Mouse (Mus musculus): Measurements from ENCODE around the gene Pet100. TPM values are rescaled to one million over a fixed set of nuclear protein-coding genes. Genes with fewer than 3 reads are reported as not detected.

Gene Pet100
- polyA plus RNA-seq, 1 experiment, result 17.8 TPM

DNA sequence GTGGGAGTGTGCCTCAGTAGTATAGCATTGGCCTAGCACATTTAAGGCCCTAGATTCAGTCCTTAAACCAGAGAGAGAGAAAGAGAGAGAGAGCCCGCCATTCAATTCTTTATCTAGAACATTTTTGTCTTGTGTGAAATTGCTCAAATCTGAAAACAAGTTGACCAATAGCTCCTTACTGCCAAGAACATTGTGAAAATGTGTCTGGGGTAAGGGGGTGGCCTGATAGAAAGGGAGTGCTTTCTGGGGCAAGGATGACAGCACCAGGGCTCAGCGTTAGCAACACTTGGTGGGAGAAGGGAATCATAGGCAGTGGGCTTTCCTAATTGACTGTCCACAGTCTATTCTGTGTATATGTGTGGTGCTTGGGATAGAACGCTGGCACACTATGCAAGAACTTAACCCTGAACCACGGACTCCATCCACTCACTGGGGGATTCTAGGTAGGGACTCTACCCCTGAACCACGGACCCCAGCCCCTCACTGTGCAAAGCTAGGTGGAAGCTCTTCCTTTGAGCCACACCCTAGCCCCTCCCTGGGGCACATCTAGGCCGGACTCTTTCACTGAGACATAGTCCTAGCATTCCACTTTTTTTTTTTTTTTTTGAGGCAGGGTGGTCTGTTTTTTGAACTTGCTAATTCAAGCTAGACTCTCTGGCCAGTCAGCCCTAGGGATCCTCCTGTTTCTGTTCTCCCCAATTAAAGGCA, 25.6 kb downstream of the Pet100 start:
- Histone ChIP-seq H3K4me3 (replicated peaks) (no peak overlapping the region), H3K27me3 (ENCODE audit: control insufficient read depth) (no peaks in the 10 kb centered on the region), H3K4me1 (ENCODE audit: control insufficient read depth) (peaks cover 5% of the 10 kb centered on the region), H3K36me3 (ENCODE audit: control insufficient read depth) (peaks cover 6% of the 10 kb centered on the region), H3K9me3 (ENCODE audit: control insufficient read depth, low read length) (no peaks in the 10 kb centered on the region)
- no peak for TF ChIP-seq GATA1 (IDR thresholded peaks at IDR 0.05; ENCODE audit: low read length)
- no peak for TF ChIP-seq TAL1 (IDR thresholded peaks at IDR 0.05; ENCODE audit: low read length)

DNA sequence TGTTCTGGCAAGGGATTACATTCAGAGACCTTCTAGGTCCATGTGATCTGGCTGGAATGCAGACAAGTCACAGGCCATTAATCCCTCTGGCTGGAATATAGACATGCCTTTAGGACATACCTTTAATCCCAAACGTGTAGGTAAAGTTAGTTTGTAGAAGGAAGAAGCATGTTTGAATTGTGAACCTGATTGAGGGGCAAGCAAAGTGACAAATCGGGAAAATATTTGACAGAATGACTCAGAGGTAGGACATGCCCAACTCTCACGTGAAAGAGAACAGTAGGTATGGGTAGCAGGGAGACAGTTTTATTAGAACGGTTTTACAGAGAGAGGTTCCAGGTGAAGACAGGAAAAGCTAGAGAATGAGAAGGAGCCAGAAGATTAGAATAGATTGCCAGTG, 26.2 kb downstream of the Pet100 start:
- TF ChIP-seq TAL1 (IDR thresholded peaks at IDR 0.05; ENCODE audit: low read length), result no peak
- no peak for TF ChIP-seq GATA1 (IDR thresholded peaks at IDR 0.05; ENCODE audit: low read length)
- Histone ChIP-seq H3K9me3 (ENCODE audit: control insufficient read depth, low read length) (no peaks in the 10 kb centered on the region), H3K36me3 (ENCODE audit: control insufficient read depth) (peaks cover 3% of the 10 kb centered on the region), H3K27me3 (ENCODE audit: control insufficient read depth) (no peaks in the 10 kb centered on the region), H3K4me3 (replicated peaks) (no peak overlapping the region), H3K4me1 (ENCODE audit: control insufficient read depth) (peaks cover 5% of the 10 kb centered on the region)

DNA sequence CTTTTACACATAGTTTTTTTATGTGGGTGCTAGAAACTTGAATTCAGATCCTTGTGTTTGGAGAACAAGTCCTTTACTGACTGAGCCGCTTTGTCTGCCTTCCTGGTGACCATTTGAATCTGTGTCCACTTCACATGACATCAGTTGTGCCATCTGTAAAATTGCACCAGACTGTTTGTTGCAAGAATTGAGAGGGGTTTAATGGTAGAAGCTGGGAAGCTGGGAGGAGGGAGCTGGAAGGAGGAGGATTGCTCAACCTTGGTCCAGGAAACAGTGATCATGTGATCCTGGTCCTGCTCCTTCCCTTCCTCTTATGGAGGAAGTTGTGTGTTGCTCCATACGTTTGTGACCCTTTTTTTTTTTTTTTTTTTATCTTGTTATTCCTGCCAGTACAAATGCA, 26.9 kb downstream of the Pet100 start:
- Histone ChIP-seq H3K36me3 (ENCODE audit: control insufficient read depth) (no peaks in the 10 kb centered on the region), H3K4me1 (ENCODE audit: control insufficient read depth) (peaks cover 5% of the 10 kb centered on the region), H3K9me3 (ENCODE audit: control insufficient read depth, low read length) (no peaks in the 10 kb centered on the region), H3K27me3 (ENCODE audit: control insufficient read depth) (no peaks in the 10 kb centered on the region), H3K4me3 (replicated peaks) (no peak overlapping the region)
- TF ChIP-seq TAL1 (IDR thresholded peaks at IDR 0.05; ENCODE audit: low read length), result no peak
- no peak for TF ChIP-seq GATA1 (IDR thresholded peaks at IDR 0.05; ENCODE audit: low read length)

DNA sequence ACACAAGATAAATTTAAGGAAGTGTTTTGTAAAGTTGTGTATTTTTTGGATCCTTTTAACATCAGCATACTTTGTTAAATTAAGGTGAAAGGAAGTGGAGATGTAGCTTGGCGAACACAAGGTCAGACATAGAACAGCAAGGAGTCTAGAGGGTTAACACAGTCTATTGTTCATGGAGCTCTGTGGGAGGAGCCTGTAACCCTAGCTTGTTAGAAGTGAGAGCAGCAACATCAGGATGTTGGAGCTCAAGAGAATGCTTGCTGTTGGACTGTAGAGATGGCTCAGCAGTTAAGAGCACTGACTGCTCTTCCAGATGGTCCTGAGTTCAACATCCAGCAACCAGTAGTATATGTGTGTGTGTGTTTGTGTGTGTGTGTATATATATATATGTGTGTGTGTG, 27.6 kb downstream of the Pet100 start:
- Histone ChIP-seq H3K4me3 (replicated peaks) (no peak overlapping the region), H3K9me3 (ENCODE audit: control insufficient read depth, low read length) (no peaks in the 10 kb centered on the region), H3K4me1 (ENCODE audit: control insufficient read depth) (peaks cover 5% of the 10 kb centered on the region), H3K36me3 (ENCODE audit: control insufficient read depth) (no peaks in the 10 kb centered on the region), H3K27me3 (ENCODE audit: control insufficient read depth) (no peaks in the 10 kb centered on the region)
- TF ChIP-seq TAL1 (IDR thresholded peaks at IDR 0.05; ENCODE audit: low read length) (no peak), GATA1 (IDR thresholded peaks at IDR 0.05; ENCODE audit: low read length) (no peak)

DNA sequence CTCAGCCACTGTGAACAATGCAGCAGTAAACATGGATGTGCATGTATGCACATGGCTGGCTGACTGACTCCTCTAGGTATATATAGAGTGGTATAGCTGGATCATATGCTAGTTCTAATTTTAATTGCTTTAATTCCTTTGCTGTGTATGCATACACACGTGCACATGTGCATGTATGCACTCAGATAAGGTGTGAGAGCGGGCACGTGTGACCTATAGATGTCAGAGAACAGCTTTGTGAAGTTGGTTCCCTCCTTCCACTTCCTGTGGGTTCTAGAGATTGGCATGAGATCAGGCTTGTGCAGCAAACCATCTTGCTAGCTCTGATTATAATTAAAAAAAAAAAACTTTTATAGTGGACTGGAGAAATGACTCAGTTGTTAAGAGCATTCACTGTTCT, 31.5 kb downstream of the Pet100 start:
- Histone ChIP-seq H3K4me3 (replicated peaks) (no peak overlapping the region), H3K36me3 (ENCODE audit: control insufficient read depth) (no peaks in the 10 kb centered on the region)

DNA sequence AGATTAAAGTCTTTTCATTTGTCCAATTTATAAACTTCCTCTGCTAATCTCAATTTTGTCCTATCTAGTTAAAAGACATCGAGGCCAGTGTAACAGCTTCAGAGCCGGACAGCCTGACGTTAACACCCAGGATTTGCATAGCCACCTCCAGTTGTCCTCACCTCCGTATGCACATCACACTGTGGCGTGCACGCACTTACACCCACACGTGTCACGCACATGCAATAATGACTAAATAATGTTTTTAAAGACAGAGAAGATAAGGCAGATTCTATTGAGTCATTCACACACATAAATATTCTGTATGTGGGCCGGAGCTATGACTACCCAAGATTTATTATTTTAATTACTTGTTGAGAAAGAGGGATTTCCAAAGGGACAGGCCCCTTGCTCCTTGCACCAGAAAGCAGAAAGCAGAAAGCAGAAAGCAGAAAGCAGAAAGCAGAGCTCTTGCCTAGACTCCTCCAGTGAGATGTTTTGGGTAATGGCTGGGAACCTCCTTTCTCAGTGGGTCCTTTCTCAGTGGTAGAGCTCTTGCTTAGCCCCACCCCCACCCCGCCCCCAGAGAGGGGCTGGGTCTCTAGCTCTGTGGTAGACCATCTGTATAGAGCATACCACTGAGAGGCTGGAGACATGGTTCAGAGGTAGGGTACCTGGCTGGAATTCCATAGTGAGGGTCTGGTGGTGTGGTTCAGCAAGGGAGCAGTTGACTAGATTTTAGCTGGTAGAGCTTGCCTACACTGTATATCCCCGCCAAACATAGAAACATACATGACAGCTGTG, 33.6 kb downstream of the Pet100 start:
- H3K36me3 ChIP-seq (ENCODE audit: control insufficient read depth), result no peaks in the 10 kb centered on the region
- peaks cover 15% of the 10 kb centered on the region for H3K27me3 ChIP-seq (ENCODE audit: control insufficient read depth)
- TF ChIP-seq TAL1 (IDR thresholded peaks at IDR 0.05; ENCODE audit: low read length) (no peak), GATA1 (IDR thresholded peaks at IDR 0.05; ENCODE audit: low read length) (no peak)
- H3K9me3 ChIP-seq (ENCODE audit: control insufficient read depth, low read length), result no peaks in the 10 kb centered on the region
- H3K4me3 ChIP-seq (replicated peaks), result no peak overlapping the region
- no peaks in the 10 kb centered on the region for H3K4me1 ChIP-seq (ENCODE audit: control insufficient read depth)

More for the DNA sequence above, 31.5 kb downstream of the Pet100 start:
- Histone ChIP-seq H3K27me3 (ENCODE audit: control insufficient read depth) (peaks cover 15% of the 10 kb centered on the region), H3K9me3 (ENCODE audit: control insufficient read depth, low read length) (no peaks in the 10 kb centered on the region), H3K4me1 (ENCODE audit: control insufficient read depth) (no peaks in the 10 kb centered on the region)
- TF ChIP-seq GATA1 (IDR thresholded peaks at IDR 0.05; ENCODE audit: low read length), result no peak
- no peak for TF ChIP-seq TAL1 (IDR thresholded peaks at IDR 0.05; ENCODE audit: low read length)

DNA sequence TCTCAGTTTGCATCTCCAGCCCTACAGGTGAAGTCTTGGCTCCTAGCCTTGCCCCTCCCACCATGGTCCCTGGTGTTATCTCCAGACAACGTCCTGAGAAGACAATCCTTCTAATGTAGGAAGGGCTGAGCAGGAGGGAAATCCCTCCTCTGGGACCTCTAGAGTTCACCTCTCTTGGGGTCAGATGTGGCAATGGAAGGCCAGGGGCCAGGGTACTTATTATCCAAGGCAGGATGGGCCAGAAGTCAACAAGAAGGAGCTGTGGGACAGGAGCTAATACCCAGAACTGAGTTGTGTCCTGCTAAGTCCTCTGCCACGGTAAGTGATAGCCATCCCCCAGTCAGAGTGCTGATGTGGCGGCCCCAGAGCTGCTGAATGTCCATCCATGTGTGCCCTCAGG, 34.2 kb downstream of the Pet100 start, which contains the start of gene Retn:
TSS of gene Retn (plus strand) at position 245 of the 400 bp plus-strand sequence.
- no peaks in the 10 kb centered on the region for H3K36me3 ChIP-seq (ENCODE audit: control insufficient read depth)
- TF ChIP-seq GATA1 (IDR thresholded peaks at IDR 0.05; ENCODE audit: low read length), result no peak
- no peak for TF ChIP-seq TAL1 (IDR thresholded peaks at IDR 0.05; ENCODE audit: low read length)
- H3K4me3 ChIP-seq (replicated peaks), result no peak within 1 kb of the TSS
- H3K4me1 ChIP-seq (ENCODE audit: control insufficient read depth), result no peaks in the 10 kb centered on the region
- peaks cover 15% of the 10 kb centered on the region for H3K27me3 ChIP-seq (ENCODE audit: control insufficient read depth)
- H3K9me3 ChIP-seq (ENCODE audit: control insufficient read depth, low read length), result no peaks in the 10 kb centered on the region

DNA sequence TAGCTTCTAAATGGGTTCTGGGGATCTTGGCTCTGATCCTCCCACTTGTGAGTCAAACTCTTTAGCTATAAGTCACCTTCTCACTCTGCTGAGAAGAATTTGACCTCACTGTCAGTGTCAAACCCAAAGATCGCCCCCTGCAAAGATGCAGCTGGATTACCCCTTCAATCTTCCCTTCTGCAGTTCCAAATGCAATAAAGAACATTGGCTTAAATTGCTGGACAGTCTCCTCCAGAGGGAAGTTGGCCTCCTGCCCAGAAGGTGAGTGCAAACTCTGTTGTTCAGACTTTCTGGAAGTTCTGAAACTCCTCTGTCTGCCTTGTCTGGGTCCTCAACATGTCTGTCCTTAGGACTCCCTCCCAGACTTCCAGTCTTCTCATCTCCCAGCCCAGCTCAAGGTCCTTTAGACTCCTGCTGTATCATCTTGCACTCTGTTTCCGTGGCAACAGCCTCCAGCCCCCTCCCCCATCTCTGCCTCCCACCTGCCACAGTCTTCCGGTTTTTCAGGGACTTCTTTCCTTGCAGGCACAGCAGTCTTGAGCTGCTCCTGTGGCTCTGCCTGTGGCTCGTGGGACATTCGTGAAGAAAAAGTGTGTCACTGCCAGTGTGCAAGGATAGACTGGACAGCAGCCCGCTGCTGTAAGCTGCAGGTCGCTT, 35.5 kb downstream of the Pet100 start:
- peaks cover 15% of the 10 kb centered on the region for H3K27me3 ChIP-seq (ENCODE audit: control insufficient read depth)
- no peak for TF ChIP-seq GATA1 (IDR thresholded peaks at IDR 0.05; ENCODE audit: low read length)
- no peak for TF ChIP-seq TAL1 (IDR thresholded peaks at IDR 0.05; ENCODE audit: low read length)
- no peaks in the 10 kb centered on the region for H3K4me1 ChIP-seq (ENCODE audit: control insufficient read depth)
- no peaks in the 10 kb centered on the region for H3K9me3 ChIP-seq (ENCODE audit: control insufficient read depth, low read length)
- H3K36me3 ChIP-seq (ENCODE audit: control insufficient read depth), result no peaks in the 10 kb centered on the region
- H3K4me3 ChIP-seq (replicated peaks), result no peak overlapping the region

DNA sequence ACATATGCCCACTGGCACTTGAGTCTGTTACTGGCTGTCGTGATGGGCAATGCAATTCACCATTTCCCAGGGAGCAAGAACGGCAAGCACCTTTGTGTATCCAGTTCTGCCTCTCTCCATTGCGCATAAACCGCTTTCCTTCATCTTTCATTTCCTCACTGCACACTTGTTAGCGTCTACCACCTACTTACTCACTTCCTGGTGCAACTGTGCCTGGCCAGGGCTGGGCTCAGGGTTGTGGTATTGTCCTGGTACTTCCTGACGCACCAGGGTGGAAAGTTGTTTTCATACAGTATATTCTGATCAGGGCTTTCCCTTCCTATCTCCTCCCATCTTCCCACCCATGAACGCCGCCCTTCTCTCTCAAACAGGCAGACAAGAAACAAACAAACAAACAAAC, 39.5 kb downstream of the Pet100 start:
- H3K36me3 ChIP-seq (ENCODE audit: control insufficient read depth), result no peaks in the 10 kb centered on the region
- H3K27me3 ChIP-seq (ENCODE audit: control insufficient read depth), result peaks cover 11% of the 10 kb centered on the region
- TF ChIP-seq TAL1 (IDR thresholded peaks at IDR 0.05; ENCODE audit: low read length) (no peak), GATA1 (IDR thresholded peaks at IDR 0.05; ENCODE audit: low read length) (no peak)
- H3K9me3 ChIP-seq (ENCODE audit: control insufficient read depth, low read length), result no peaks in the 10 kb centered on the region
- H3K4me3 ChIP-seq (replicated peaks), result no peak overlapping the region
- no peaks in the 10 kb centered on the region for H3K4me1 ChIP-seq (ENCODE audit: control insufficient read depth)
